Comparison of ENCODE assay signal across 9 mouse cellular contexts in genomic region chr5:120693931-120694694, GRCm38 (mm10). TPM values are rescaled to one million over a fixed set of nuclear protein-coding genes. Genes with fewer than 3 reads are reported as not detected.
DNase-seq lines count a peak whose midpoint lies in the region; ATAC-seq and TF ChIP-seq lines count a peak whose summit lies in the region.
"Had no signal": no experiment of that assay in that cellular context is flagged by ENCODE, and none has a peak within 500 bp of the region (broad histone marks: within the 10 kb centered on the region; RNA-seq: fewer than 3 reads in every experiment).

No protein-coding gene starts in this region.

- no peak for TF ChIP-seq POLR2A in thymus, adult 2 months (IDR thresholded peaks at IDR 0.05; ENCODE audit: control insufficient read depth, extremely low read depth, insufficient read depth, low read length, poor library complexity)

- H3K27ac ChIP-seq in hindbrain, embryonic 10.5 days: no peak overlapping the region
- no peak overlapping the region for H3K27ac ChIP-seq in hindbrain, embryonic 16.5 days (ENCODE audit: low read depth, low read length)
- no peak overlapping the region for H3K27ac ChIP-seq in thymus, adult 2 months (ENCODE audit: control insufficient read depth, insufficient read depth, low read length)
- H3K27ac ChIP-seq in intestine, embryonic 15.5 days: no peak overlapping the region
- no peak overlapping the region for H3K27ac ChIP-seq in stomach, embryonic 15.5 days
- H3K27ac ChIP-seq in gastrocnemius, adult 2 months: no peak overlapping the region

- no peak overlapping the region for H3K4me2 ChIP-seq in hindbrain, embryonic 16.5 days (ENCODE audit: low read length)
- peak overlapping the region; percentile 34; the same call in 1 of the 2 replicates for H3K4me2 ChIP-seq in intestine, embryonic 15.5 days (replicated peaks)
- peak overlapping the region; percentile 16; the same call in 1 of the 2 replicates for H3K4me2 ChIP-seq in stomach, embryonic 15.5 days

- H3K9me3 ChIP-seq in hindbrain, embryonic 10.5 days: no peaks in the 10 kb centered on the region
- no peaks in the 10 kb centered on the region for H3K9me3 ChIP-seq in hindbrain, embryonic 16.5 days (ENCODE audit: control insufficient read depth, low read length)
- H3K9me3 ChIP-seq in intestine, embryonic 15.5 days: no peaks in the 10 kb centered on the region
- H3K9me3 ChIP-seq in stomach, embryonic 15.5 days: no peaks in the 10 kb centered on the region

- ATAC-seq in hindbrain, embryonic 16.5 days: no peak
- no peak for ATAC-seq in intestine, embryonic 15.5 days
- no peak for ATAC-seq in stomach, embryonic 15.5 days (ENCODE audit: insufficient read depth, low FRiP score, low read depth)

- no peak overlapping the region for H3K9ac ChIP-seq in hindbrain, embryonic 16.5 days (ENCODE audit: low read depth, low read length)
- H3K9ac ChIP-seq in intestine, embryonic 15.5 days: no peak overlapping the region
- no peak overlapping the region for H3K9ac ChIP-seq in stomach, embryonic 15.5 days

- intact Hi-C loops in gastrocnemius, adult 2 months (cut with DNase I): no loop called here

- WGBS in hindbrain, embryonic 10.5 days: 10% methylated on average over 38 of the region's 38 CpGs
- WGBS in hindbrain, embryonic 16.5 days: 12% methylated on average over 35 of the region's 38 CpGs
- WGBS in thymus, adult 2 months: 29% methylated on average over 38 of the region's 38 CpGs
- WGBS in intestine, embryonic 15.5 days: 18% methylated on average over 38 of the region's 38 CpGs
- WGBS in stomach, embryonic 15.5 days: 27% methylated on average over 38 of the region's 38 CpGs

- peak overlapping the region; percentile 46 for H3K4me3 ChIP-seq in hindbrain, embryonic 10.5 days
- no peak overlapping the region for H3K4me3 ChIP-seq in hindbrain, embryonic 16.5 days (ENCODE audit: low read length)
- H3K4me3 ChIP-seq in thymus, adult 2 months (ENCODE audit: control insufficient read depth, insufficient read depth, low read length): peak overlapping the region; percentile 24
- peak overlapping the region; percentile 9; the same call in 1 of the 2 replicates for H3K4me3 ChIP-seq in intestine, embryonic 15.5 days (replicated peaks)
- H3K4me3 ChIP-seq in stomach, embryonic 15.5 days (replicated peaks): peak overlapping the region; percentile 15; the same call in 1 of the 2 replicates
- no peak overlapping the region for H3K4me3 ChIP-seq in gastrocnemius, adult 2 months

- DNase-seq in hindbrain, embryonic 10.5 days (ENCODE audit: low spot score): no peak
- no peak for DNase-seq in thymus, adult 2 months
- DNase-seq in thymus, postnatal 0 days (ENCODE audit: low spot score): no peak
- DNase-seq in frontal cortex, postnatal 25 days (ENCODE audit: low spot score in 2 of 2): no peak
- DNase-seq in gastrocnemius, adult 2 months: no peak

- no peaks in the 10 kb centered on the region for H3K36me3 ChIP-seq in hindbrain, embryonic 10.5 days
- H3K36me3 ChIP-seq in hindbrain, embryonic 16.5 days (ENCODE audit: control insufficient read depth, insufficient read depth, low read length): peaks cover 14% of the 10 kb centered on the region
- no peaks in the 10 kb centered on the region for H3K36me3 ChIP-seq in thymus, adult 2 months (ENCODE audit: control insufficient read depth, insufficient read depth, low read length)
- no peaks in the 10 kb centered on the region for H3K36me3 ChIP-seq in intestine, embryonic 15.5 days
- H3K36me3 ChIP-seq in stomach, embryonic 15.5 days: no peaks in the 10 kb centered on the region

- H3K27me3 ChIP-seq in hindbrain, embryonic 10.5 days (ENCODE audit: insufficient read depth, poor library complexity, severe bottlenecking): peaks cover 96% of the 10 kb centered on the region
- peaks cover 23% of the 10 kb centered on the region for H3K27me3 ChIP-seq in hindbrain, embryonic 16.5 days (replicated peaks; ENCODE audit: control insufficient read depth, insufficient read depth, low read length)
- peaks cover 7% of the 10 kb centered on the region for H3K27me3 ChIP-seq in thymus, adult 2 months (ENCODE audit: control insufficient read depth, insufficient read depth, low read length)
- H3K27me3 ChIP-seq in intestine, embryonic 15.5 days (replicated peaks): peaks cover 47% of the 10 kb centered on the region
- H3K27me3 ChIP-seq in stomach, embryonic 15.5 days (replicated peaks): peaks cover 51% of the 10 kb centered on the region

- TF ChIP-seq CTCF in thymus, adult 2 months (IDR thresholded peaks at IDR 0.05; ENCODE audit: borderline replicate concordance, control insufficient read depth, extremely low read depth, insufficient read depth, low read length, poor library complexity): no peak
- TF ChIP-seq CTCF in gastrocnemius, adult 2 months (IDR thresholded peaks at IDR 0.05): no peak

- peaks cover 33% of the 10 kb centered on the region for H3K4me1 ChIP-seq in hindbrain, embryonic 10.5 days (replicated peaks)
- peaks cover 21% of the 10 kb centered on the region for H3K4me1 ChIP-seq in hindbrain, embryonic 16.5 days (ENCODE audit: control insufficient read depth, insufficient read depth, low read depth, low read length)
- peaks cover 30% of the 10 kb centered on the region for H3K4me1 ChIP-seq in thymus, adult 2 months (replicated peaks; ENCODE audit: control insufficient read depth, insufficient read depth, low read length)
- H3K4me1 ChIP-seq in intestine, embryonic 15.5 days (replicated peaks): peaks cover 5% of the 10 kb centered on the region; the same call in 1 of the 2 replicates
- no peaks in the 10 kb centered on the region for H3K4me1 ChIP-seq in stomach, embryonic 15.5 days

RNA-seq across cellular contexts. Expression of gene Dtx1, which starts 17.6 kb away (rescaled TPM):
- 1.7 and 5.8 TPM in 2 replicates for polyA plus RNA-seq in hindbrain, embryonic 10.5 days (2016; fragmentation: Nextera tagmentation; extraction: Ambion mirVana)
- polyA plus RNA-seq in hindbrain, embryonic 16.5 days (2015; fragmentation: Nextera tagmentation; extraction: Ambion mirVana): 44.8 and 46.6 TPM in 2 replicates
- 60.6 and 66.6 TPM in 2 replicates for polyA plus RNA-seq in thymus, adult 2 months (2012; rRNA removed)
- 43.4 and 43.7 TPM in 2 replicates for polyA plus RNA-seq in thymus, postnatal 0 days (2015; fragmentation: Nextera tagmentation; extraction: Ambion mirVana)
- 4.1 and 4.3 TPM in 2 replicates for polyA plus RNA-seq in intestine, embryonic 15.5 days (2015; fragmentation: Nextera tagmentation; extraction: Ambion mirVana)
- 5.2 and 5.6 TPM in 2 replicates for polyA plus RNA-seq in stomach, embryonic 15.5 days (2015; fragmentation: Nextera tagmentation; extraction: Ambion mirVana)
- total RNA-seq in gastrocnemius, adult 2 months (2021): under 1 TPM; 0.45 to 0.54 TPM

RNA-seq across cellular contexts. Expression of gene Rasal1, which starts 45.5 kb away (rescaled TPM):
- polyA plus RNA-seq in hindbrain, embryonic 10.5 days (2016; fragmentation: Nextera tagmentation; extraction: Ambion mirVana): 0.13 and 0.15 TPM in 2 replicates
- 0.61 and 1.9 TPM in 2 replicates for polyA plus RNA-seq in hindbrain, embryonic 16.5 days (2015; fragmentation: Nextera tagmentation; extraction: Ambion mirVana)
- 27.7 and 28.0 TPM in 2 replicates for polyA plus RNA-seq in thymus, adult 2 months (2012; rRNA removed)
- 11.4 and 11.8 TPM in 2 replicates for polyA plus RNA-seq in thymus, postnatal 0 days (2015; fragmentation: Nextera tagmentation; extraction: Ambion mirVana)
- polyA plus RNA-seq in intestine, embryonic 15.5 days (2015; fragmentation: Nextera tagmentation; extraction: Ambion mirVana): 0.49 and 1.0 TPM in 2 replicates
- polyA plus RNA-seq in stomach, embryonic 15.5 days (2015; fragmentation: Nextera tagmentation; extraction: Ambion mirVana): 0.34 and 0.54 TPM in 2 replicates
- not detected for total RNA-seq in gastrocnemius, adult 2 months (2021)
- total RNA-seq: heart, postnatal 25 days had no signal

RNA-seq across cellular contexts. Expression of gene Oas2, which starts 55.5 kb away (rescaled TPM):
- polyA plus RNA-seq in hindbrain, embryonic 10.5 days (2016; fragmentation: Nextera tagmentation; extraction: Ambion mirVana): 0.06 and 0.10 TPM in 2 replicates
- 0.19 and 0.43 TPM in 2 replicates for polyA plus RNA-seq in hindbrain, embryonic 16.5 days (2015; fragmentation: Nextera tagmentation; extraction: Ambion mirVana)
- 18.5 and 22.4 TPM in 2 replicates for polyA plus RNA-seq in thymus, adult 2 months (2012; rRNA removed)
- polyA plus RNA-seq in thymus, postnatal 0 days (2015; fragmentation: Nextera tagmentation; extraction: Ambion mirVana): 0.62 and 0.86 TPM in 2 replicates
- 0.54 and 0.60 TPM in 2 replicates for polyA plus RNA-seq in intestine, embryonic 15.5 days (2015; fragmentation: Nextera tagmentation; extraction: Ambion mirVana)
- 0.46 and 0.51 TPM in 2 replicates for polyA plus RNA-seq in stomach, embryonic 15.5 days (2015; fragmentation: Nextera tagmentation; extraction: Ambion mirVana)
- total RNA-seq in gastrocnemius, adult 2 months (2021): under 1 TPM; 0.10 to 0.28 TPM

Comparison
In these comparisons a context has a peak if more than half of its experiments do, and no peak if none do; other contexts are left out.
1. H3K4me3 ChIP-seq: peak in hindbrain, embryonic 10.5 days (single experiment), thymus, adult 2 months (single experiment), intestine, embryonic 15.5 days (single experiment) and stomach, embryonic 15.5 days (single experiment); none in hindbrain, embryonic 16.5 days (single experiment) and gastrocnemius, adult 2 months (single experiment).
2. RNA of gene Oas2, which starts 55.5 kb away (polyA plus RNA-seq): 18.5 to 22.4 TPM in thymus, adult 2 months; 0.62 to 0.86 TPM in thymus, postnatal 0 days, 0.54 to 0.60 TPM in intestine, embryonic 15.5 days, 0.46 to 0.51 TPM in stomach, embryonic 15.5 days, 0.19 to 0.43 TPM in hindbrain, embryonic 16.5 days and 0.06 to 0.10 TPM in hindbrain, embryonic 10.5 days; every median in the first group is over 10 times any median in the second.